12 mouse cellular contexts compared by ENCODE assay signal in genomic region chr16:93976907-93977306, GRCm38 (mm10). TPM values are rescaled to one million over a fixed set of nuclear protein-coding genes. Genes with fewer than 3 reads are reported as not detected.
DNase-seq lines count a peak whose midpoint lies in the region; ATAC-seq and TF ChIP-seq lines count a peak whose summit lies in the region.
"Had no signal": no experiment of that assay in that cellular context is flagged by ENCODE, and none has a peak within 500 bp of the region (broad histone marks: within the 10 kb centered on the region; RNA-seq: fewer than 3 reads in every experiment).

No protein-coding gene starts in this region.

- no peak for ATAC-seq in intestine, postnatal 0 days
- ATAC-seq in intestine, embryonic 15.5 days = no peak
- ATAC-seq in lung, embryonic 14.5 days (ENCODE audit: insufficient read depth) = no peak
- ATAC-seq in intestine, embryonic 16.5 days = no peak

- WGBS in intestine, postnatal 0 days = 48% methylated on average over 3 of the region's 3 CpGs
- 45% methylated on average over 3 of the region's 3 CpGs for WGBS in intestine, embryonic 15.5 days
- 37% methylated on average over 3 of the region's 3 CpGs for WGBS in lung, embryonic 14.5 days
- 38% methylated on average over 3 of the region's 3 CpGs for WGBS in intestine, embryonic 16.5 days

- H3K36me3 ChIP-seq in intestine, postnatal 0 days (ENCODE audit: control insufficient read depth, insufficient read depth) = no peaks in the 10 kb centered on the region
- H3K36me3 ChIP-seq in intestine, embryonic 15.5 days = no peaks in the 10 kb centered on the region
- no peaks in the 10 kb centered on the region for H3K36me3 ChIP-seq in lung, embryonic 14.5 days (ENCODE audit: insufficient read depth)
- H3K36me3 ChIP-seq in intestine, embryonic 16.5 days (ENCODE audit: control insufficient read depth, insufficient read depth, low read length) = no peaks in the 10 kb centered on the region
- H3K36me3 ChIP-seq: limb, embryonic 10.5 days; neural tube, embryonic 15.5 days had no signal

- DNase-seq in A20 (ENCODE audit: low read depth, low spot score) = peak; percentile 50
- DNase-seq in ES-CJ7 (ENCODE audit: low read depth, low spot score) = peak; percentile 36
- DNase-seq in lung, embryonic 14.5 days = peak; percentile 37
- DNase-seq in right cerebral cortex, postnatal 25 days = no peak
- DNase-seq: cerebellum, adult 9-10 months had no signal

- no peaks in the 10 kb centered on the region for H3K4me1 ChIP-seq in intestine, postnatal 0 days (replicated peaks; ENCODE audit: control insufficient read depth, insufficient read depth, low read length)
- H3K4me1 ChIP-seq in intestine, embryonic 15.5 days (replicated peaks) = no peaks in the 10 kb centered on the region
- no peaks in the 10 kb centered on the region for H3K4me1 ChIP-seq in lung, embryonic 14.5 days (ENCODE audit: insufficient read depth)
- H3K4me1 ChIP-seq in intestine, embryonic 16.5 days (ENCODE audit: control insufficient read depth, insufficient read depth, low read length) = peaks cover 6% of the 10 kb centered on the region; the same call in 1 of the 2 replicates

- H3K4me2 ChIP-seq in intestine, postnatal 0 days (replicated peaks; ENCODE audit: low read depth) = no peak overlapping the region
- no peak overlapping the region for H3K4me2 ChIP-seq in intestine, embryonic 15.5 days (replicated peaks)
- no peak overlapping the region for H3K4me2 ChIP-seq in lung, embryonic 14.5 days
- H3K4me2 ChIP-seq in intestine, embryonic 16.5 days (ENCODE audit: low read depth, low read length) = no peak overlapping the region
- H3K4me2 ChIP-seq: neural tube, embryonic 15.5 days had no signal

- no peaks in the 10 kb centered on the region for H3K27me3 ChIP-seq in intestine, postnatal 0 days (replicated peaks; ENCODE audit: control insufficient read depth, insufficient read depth, low read length)
- H3K27me3 ChIP-seq in intestine, embryonic 15.5 days (replicated peaks) = no peaks in the 10 kb centered on the region
- no peaks in the 10 kb centered on the region for H3K27me3 ChIP-seq in lung, embryonic 14.5 days (ENCODE audit: insufficient read depth, low read length)
- H3K27me3 ChIP-seq in intestine, embryonic 16.5 days (replicated peaks; ENCODE audit: control insufficient read depth, insufficient read depth, low read length) = no peaks in the 10 kb centered on the region
- H3K27me3 ChIP-seq: neural tube, embryonic 15.5 days had no signal

- TF ChIP-seq CTCF in intestine, postnatal 0 days (IDR thresholded peaks at IDR 0.05; ENCODE audit: low read depth) = peak; percentile 76
- peak; percentile 61 for TF ChIP-seq CTCF in lung, embryonic 14.5 days (IDR thresholded peaks at IDR 0.05; ENCODE audit: low read depth)

- no peak overlapping the region for H3K4me3 ChIP-seq in intestine, postnatal 0 days (ENCODE audit: low read depth, low read length)
- H3K4me3 ChIP-seq in intestine, embryonic 15.5 days (replicated peaks) = no peak overlapping the region
- no peak overlapping the region for H3K4me3 ChIP-seq in lung, embryonic 14.5 days (ENCODE audit: low read depth, low read length)
- H3K4me3 ChIP-seq in intestine, embryonic 16.5 days (ENCODE audit: low read length) = no peak overlapping the region
- H3K4me3 ChIP-seq: limb, embryonic 10.5 days; neural tube, embryonic 15.5 days had no signal

- no peaks in the 10 kb centered on the region for H3K9me3 ChIP-seq in intestine, postnatal 0 days (ENCODE audit: control insufficient read depth)
- no peaks in the 10 kb centered on the region for H3K9me3 ChIP-seq in intestine, embryonic 15.5 days
- H3K9me3 ChIP-seq in lung, embryonic 14.5 days (ENCODE audit: low read depth, low read length) = no peaks in the 10 kb centered on the region
- H3K9me3 ChIP-seq in intestine, embryonic 16.5 days (ENCODE audit: control insufficient read depth, low read length) = no peaks in the 10 kb centered on the region
- H3K9me3 ChIP-seq: limb, embryonic 10.5 days; neural tube, embryonic 15.5 days had no signal

- H3K27ac ChIP-seq in intestine, postnatal 0 days (ENCODE audit: low read depth, low read length) = no peak overlapping the region
- H3K27ac ChIP-seq in intestine, embryonic 15.5 days = no peak overlapping the region
- H3K27ac ChIP-seq in lung, embryonic 14.5 days (ENCODE audit: low read depth) = no peak overlapping the region
- no peak overlapping the region for H3K27ac ChIP-seq in intestine, embryonic 16.5 days (ENCODE audit: low read length)
- H3K27ac ChIP-seq: limb, embryonic 10.5 days; neural tube, embryonic 15.5 days had no signal

- no peak overlapping the region for H3K9ac ChIP-seq in intestine, postnatal 0 days (ENCODE audit: low read depth, low read length)
- no peak overlapping the region for H3K9ac ChIP-seq in intestine, embryonic 15.5 days
- H3K9ac ChIP-seq in lung, embryonic 14.5 days = no peak overlapping the region
- H3K9ac ChIP-seq in intestine, embryonic 16.5 days (ENCODE audit: low read depth, low read length) = no peak overlapping the region
- H3K9ac ChIP-seq: neural tube, embryonic 15.5 days had no signal

RNA-seq across cellular contexts. Expression of gene Cldn14, which starts 31.7 kb away (rescaled TPM):
- polyA plus RNA-seq in intestine, postnatal 0 days (2015; fragmentation: Nextera tagmentation; extraction: Ambion mirVana) = 2.3 and 2.4 TPM in 2 replicates
- polyA plus RNA-seq in intestine, embryonic 15.5 days (2015; fragmentation: Nextera tagmentation; extraction: Ambion mirVana) = 0.74 and 0.96 TPM in 2 replicates
- not detected in 2 replicates for polyA plus RNA-seq in lung, embryonic 14.5 days (2014; fragmentation: Nextera tagmentation; extraction: Ambion mirVana)
- polyA plus RNA-seq in intestine, embryonic 16.5 days (2015; fragmentation: Nextera tagmentation; extraction: Ambion mirVana) = 0.58 and 0.61 TPM in 2 replicates
- polyA plus RNA-seq: forebrain, embryonic 11.5 days; heart, embryonic 14.5 days; limb, embryonic 10.5 days; neural tube, embryonic 15.5 days had no signal
